Mouse (Mus musculus) midbrain, embryonic 15.5 days (tissue): Measurements from ENCODE around the gene Ccnt2. TPM values are rescaled to one million over a fixed set of nuclear protein-coding genes. Genes with fewer than 3 reads are reported as not detected.

Source experiments
- ATAC-seq: fragments of 200-750 bp; cut with Nextera tagmentation; replicated peaks from 2 replicates; pipeline ENCODE4 v1.8.0; 2017; ENCODE audit warnings: moderate TSS enrichment
- H3K27ac ChIP-seq: fragments of 300-500 bp; sonication (generic); 2 replicates; pipeline ENCODE4 v1.5.1; 2015; ENCODE audit warnings: mild to moderate bottlenecking, inconsistent platforms
- H3K27me3 ChIP-seq: fragments of 300-500 bp; sonication (generic); replicated peaks from 2 replicates; pipeline ENCODE4 v1.6.1; 2015; ENCODE audit warnings: inconsistent platforms
- H3K36me3 ChIP-seq: fragments of 300-500 bp; sonication (generic); replicated peaks from 2 replicates; pipeline ENCODE4 v1.6.1; 2015; ENCODE audit warnings: inconsistent platforms
- H3K4me1 ChIP-seq: fragments of 300-500 bp; sonication (generic); 2 replicates; pipeline ENCODE4 v1.6.1; 2015; ENCODE audit warnings: inconsistent platforms
- H3K4me2 ChIP-seq: fragments of 300-500 bp; sonication (generic); 2 replicates; pipeline ENCODE4 v1.6.1; 2015; ENCODE audit warnings: inconsistent platforms, mild to moderate bottlenecking, moderate library complexity
- H3K4me3 ChIP-seq: fragments of 300-500 bp; sonication (generic); 2 replicates; pipeline ENCODE4 v1.5.1; 2015; ENCODE audit warnings: mild to moderate bottlenecking, inconsistent platforms
- H3K9ac ChIP-seq: fragments of 300-500 bp; sonication (generic); 2 replicates; pipeline ENCODE4 v1.6.1; 2015; ENCODE audit warnings: mild to moderate bottlenecking, inconsistent platforms
- H3K9me3 ChIP-seq: fragments of 300-500 bp; sonication (generic); 2 replicates; pipeline ENCODE4 v1.6.1; 2016; ENCODE audit warnings: inconsistent platforms
- WGBS: fragments of 180-500 bp; shearing (Covaris S2); methylation state at CpG from one replicate; pipeline ENCODE4 v1.1.7; 2015; ENCODE audit warnings: mixed read lengths; 5-methylcytosine and 5-hydroxymethylcytosine counted together
- polyA plus RNA-seq: library from polyadenylated mRNA; unstranded; fragments of >200 nt; fragmentation: Nextera tagmentation; extraction: Ambion mirVana; gene quantifications from 2 replicates; pipeline ENCODE4 v1.2.1, GENCODE M21; 2015

Gene Ccnt2
- polyA plus RNA-seq, 1 experiment from 2014 or later, result 117 TPM

DNA sequence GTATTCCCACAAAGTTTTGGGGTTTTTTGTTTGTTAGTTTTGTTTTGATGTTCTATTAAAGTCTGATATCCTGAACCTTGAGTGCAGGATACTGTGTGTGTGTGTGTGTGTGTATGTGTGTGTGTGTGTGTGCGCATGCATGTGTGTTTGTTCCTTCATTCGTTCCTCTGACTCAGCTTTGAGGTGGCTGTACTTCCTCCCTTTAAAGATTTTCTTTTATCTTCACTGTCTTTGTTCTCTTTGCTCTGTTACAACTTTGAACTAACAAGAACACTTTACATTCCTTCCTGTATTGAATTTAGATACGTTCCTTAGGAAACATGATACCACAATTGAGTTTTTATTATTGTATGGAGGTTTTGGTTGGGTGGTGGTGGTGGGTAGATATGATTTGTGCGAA is 22.4 kb downstream of the Ccnt2 start:
- Histone ChIP-seq H3K9me3 (no peaks in the 10 kb centered on the region), H3K36me3 (peaks cover 8% of the 10 kb centered on the region; the same call in 1 of the 2 replicates), H3K4me1 (no peaks in the 10 kb centered on the region), H3K27me3 (no peaks in the 10 kb centered on the region), H3K4me3 (no peak overlapping the region), H3K9ac (no peak overlapping the region), H3K4me2 (no peak overlapping the region), H3K27ac (no peak overlapping the region)
- 74% methylated on average over 4 of the region's 4 CpGs for WGBS
- ATAC-seq, result no peak

DNA sequence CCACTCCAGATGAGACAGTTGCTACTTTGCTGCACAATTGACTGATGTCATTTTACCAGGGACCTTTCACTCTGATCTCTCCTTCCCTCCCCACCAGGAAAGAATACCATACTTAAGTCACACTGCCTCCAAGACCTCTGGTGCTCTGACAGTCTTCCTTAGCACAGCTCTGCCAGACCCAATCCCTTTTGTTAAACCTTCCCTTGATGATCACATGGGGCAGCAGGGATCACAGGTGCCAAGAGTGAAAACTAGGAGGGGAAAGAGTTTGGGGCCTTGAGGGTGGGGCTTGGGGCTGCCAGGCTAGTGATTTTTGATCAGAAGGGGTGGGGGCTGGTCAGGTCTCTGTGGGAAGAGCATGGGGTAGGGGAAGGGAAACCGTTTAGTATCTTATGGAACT is 22.8 kb downstream of the Ccnt2 start:
- H3K4me3 ChIP-seq, result no peak overlapping the region
- 83% methylated on average over 1 of the region's 1 CpGs for WGBS
- H3K9ac ChIP-seq, result no peak overlapping the region
- no peak overlapping the region for H3K27ac ChIP-seq
- H3K4me2 ChIP-seq, result no peak overlapping the region
- no peaks in the 10 kb centered on the region for H3K4me1 ChIP-seq
- H3K9me3 ChIP-seq, result no peaks in the 10 kb centered on the region
- no peaks in the 10 kb centered on the region for H3K27me3 ChIP-seq
- peaks cover 8% of the 10 kb centered on the region; the same call in 1 of the 2 replicates for H3K36me3 ChIP-seq
- no peak for ATAC-seq

DNA sequence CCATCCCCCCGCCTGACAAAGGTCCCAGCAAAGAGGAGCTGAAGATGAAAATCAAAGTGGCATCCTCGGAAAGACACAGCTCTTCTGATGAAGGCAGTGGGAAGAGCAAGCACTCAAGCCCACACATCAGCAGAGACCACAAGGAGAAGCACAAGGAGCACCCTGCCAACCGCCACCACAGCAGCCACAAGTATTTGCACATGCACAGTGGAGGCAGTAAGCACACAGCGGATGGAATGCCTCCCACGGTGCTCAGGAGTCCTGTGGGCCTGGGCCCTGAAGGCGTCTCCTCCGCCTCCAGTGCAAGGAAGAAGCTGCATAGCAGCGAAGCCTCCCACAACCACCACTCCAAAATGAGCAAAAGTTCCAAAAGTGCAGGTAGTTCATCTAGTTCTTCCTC is 29.0 kb downstream of the Ccnt2 start:
- no peaks in the 10 kb centered on the region for H3K9me3 ChIP-seq
- peaks cover 15% of the 10 kb centered on the region for H3K36me3 ChIP-seq
- 83% methylated on average over 8 of the region's 8 CpGs for WGBS

DNA sequence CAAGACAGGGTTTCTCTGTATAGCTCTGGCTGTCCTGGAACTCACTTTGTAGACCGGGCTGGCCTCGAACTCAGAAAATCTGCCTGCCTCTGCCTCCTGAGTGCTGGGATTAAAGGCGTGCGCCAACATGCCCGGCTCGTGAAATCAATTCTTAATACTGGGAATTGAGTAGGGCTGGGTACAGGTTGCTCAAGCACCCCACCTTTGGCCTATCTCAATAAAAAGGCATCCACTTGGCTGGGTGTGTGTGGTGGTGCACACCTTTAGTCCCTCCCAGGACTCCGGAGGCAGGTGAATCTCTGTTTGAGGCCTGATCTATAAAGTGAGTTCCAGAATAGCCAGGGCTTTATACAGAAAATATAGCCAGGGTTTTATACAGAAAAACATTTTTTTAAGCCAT is 34.7 kb downstream of the Ccnt2 start:
- WGBS, result 96% methylated on average over 7 of the region's 7 CpGs
- Histone ChIP-seq H3K36me3 (peaks cover 3% of the 10 kb centered on the region; the same call in 1 of the 2 replicates), H3K4me1 (no peaks in the 10 kb centered on the region), H3K4me3 (no peak overlapping the region), H3K9me3 (no peaks in the 10 kb centered on the region), H3K27ac (no peak overlapping the region), H3K9ac (no peak overlapping the region), H3K4me2 (no peak overlapping the region), H3K27me3 (no peaks in the 10 kb centered on the region)
- ATAC-seq, result no peak

More for the DNA sequence above, 29.0 kb downstream of the Ccnt2 start:
- H3K27ac ChIP-seq, result no peak overlapping the region
- H3K4me3 ChIP-seq, result no peak overlapping the region
- no peak for ATAC-seq
- H3K9ac ChIP-seq, result no peak overlapping the region
- H3K27me3 ChIP-seq, result no peaks in the 10 kb centered on the region
- no peaks in the 10 kb centered on the region for H3K4me1 ChIP-seq
- H3K4me2 ChIP-seq, result no peak overlapping the region

DNA sequence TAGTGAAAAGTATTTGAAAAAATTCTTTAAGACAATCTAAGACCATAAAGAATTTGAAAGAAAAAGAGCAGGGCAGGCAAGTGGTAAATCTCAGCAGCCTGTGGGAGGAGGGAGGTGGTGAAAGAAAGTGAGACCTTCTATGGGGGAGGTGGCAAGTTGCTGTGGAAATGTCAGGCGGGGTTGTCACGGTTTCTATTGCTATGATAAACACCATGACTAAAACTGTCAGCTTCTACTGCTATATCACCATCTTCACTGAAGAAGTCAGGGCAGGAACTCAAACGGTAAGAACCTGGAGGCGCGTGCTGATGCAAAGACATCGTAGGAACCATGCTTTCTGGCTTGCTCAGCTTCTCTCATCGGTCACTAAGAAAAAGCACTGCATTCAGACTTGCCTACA is 39.0 kb downstream of the Ccnt2 start:
- no peaks in the 10 kb centered on the region for H3K36me3 ChIP-seq
- ATAC-seq, result no peak
- no peak overlapping the region for H3K4me2 ChIP-seq
- no peak overlapping the region for H3K27ac ChIP-seq
- no peaks in the 10 kb centered on the region for H3K9me3 ChIP-seq
- H3K9ac ChIP-seq, result no peak overlapping the region
- H3K4me1 ChIP-seq, result no peaks in the 10 kb centered on the region
- WGBS, result 54% methylated on average over 7 of the region's 7 CpGs
- no peaks in the 10 kb centered on the region for H3K27me3 ChIP-seq
- no peak overlapping the region for H3K4me3 ChIP-seq

DNA sequence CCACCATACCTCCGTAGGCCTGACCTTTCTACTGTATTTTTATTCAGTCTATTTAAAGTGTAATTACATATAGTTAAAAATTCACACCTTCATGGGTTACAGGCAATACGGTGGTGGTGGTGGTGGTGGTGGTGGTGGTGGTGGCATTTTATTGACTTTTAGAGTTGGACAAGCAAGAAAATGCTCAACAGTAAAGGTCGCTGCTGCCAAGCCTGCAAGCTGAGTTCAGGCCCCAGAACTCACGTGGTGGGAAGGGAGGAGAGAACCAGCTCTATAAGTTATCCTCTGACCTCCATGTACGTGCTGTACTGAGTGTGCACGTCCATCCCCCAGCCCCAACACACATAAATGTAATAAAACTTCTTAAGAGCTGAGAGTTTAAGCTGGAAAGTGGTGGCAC is 42.4 kb downstream of the Ccnt2 start:
- no peak for ATAC-seq
- Histone ChIP-seq H3K36me3 (no peaks in the 10 kb centered on the region), H3K9me3 (no peaks in the 10 kb centered on the region), H3K9ac (no peak overlapping the region), H3K4me2 (no peak overlapping the region), H3K4me3 (no peak overlapping the region), H3K4me1 (no peaks in the 10 kb centered on the region), H3K27me3 (no peaks in the 10 kb centered on the region), H3K27ac (no peak overlapping the region)
- WGBS, result 90% methylated on average over 6 of the region's 6 CpGs

DNA sequence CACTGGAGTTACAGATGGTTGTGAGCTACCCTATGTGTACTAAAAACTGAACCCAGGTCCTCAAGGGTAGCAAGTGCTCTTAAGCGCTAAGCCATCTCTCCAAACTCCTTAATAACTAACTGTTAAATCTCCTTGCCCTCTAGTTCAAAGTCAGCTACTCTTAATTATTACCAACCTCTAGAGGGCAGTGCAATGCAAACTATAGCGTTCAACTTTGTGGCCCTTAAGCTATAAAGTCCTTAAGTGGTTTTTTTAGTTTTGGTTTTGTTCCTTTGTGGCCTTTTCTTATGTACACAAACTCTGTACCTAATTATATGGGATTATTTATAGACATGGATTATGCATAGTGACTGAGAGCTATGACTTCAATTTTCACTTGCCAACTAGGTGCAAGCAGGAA is 53.4 kb downstream of the Ccnt2 start:
- no peak overlapping the region for H3K4me3 ChIP-seq
- 28% methylated on average over 2 of the region's 2 CpGs for WGBS
- ATAC-seq, result no peak

DNA sequence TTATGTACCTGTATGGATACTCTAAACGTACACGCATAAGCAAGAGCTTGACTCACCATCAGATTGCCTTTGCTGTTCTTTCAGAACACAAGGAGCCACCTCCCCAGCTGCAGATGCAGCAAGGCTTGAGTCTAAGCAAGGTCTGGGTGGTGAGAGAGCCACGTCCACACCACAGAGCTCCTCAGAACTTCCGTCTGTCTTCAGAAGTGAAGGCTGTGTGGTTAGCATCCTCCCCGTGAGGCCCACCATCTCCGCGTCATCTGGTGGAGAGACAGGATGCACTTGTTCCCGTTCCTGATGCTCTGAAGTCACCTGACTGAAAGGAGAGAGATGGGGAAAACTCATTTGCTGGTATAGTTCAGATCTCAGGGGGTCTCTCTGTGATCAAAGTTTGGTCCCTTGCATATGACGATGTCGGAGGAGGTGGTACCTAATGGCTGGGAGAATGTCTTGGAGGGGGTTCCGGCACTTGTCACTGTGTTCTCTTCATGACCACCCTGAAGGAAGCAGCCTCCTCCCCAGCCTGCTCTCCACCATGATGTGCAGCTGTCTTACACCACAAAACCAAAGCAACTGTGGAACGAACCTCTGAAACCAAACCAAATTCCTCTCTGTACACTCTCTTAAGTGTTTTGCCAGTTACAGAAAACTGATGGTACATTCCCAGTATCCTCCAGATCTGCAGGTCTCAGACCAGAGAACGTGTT is 56.4 kb downstream of the Ccnt2 start:
- Histone ChIP-seq H3K9me3 (no peaks in the 10 kb centered on the region), H3K36me3 (no peaks in the 10 kb centered on the region), H3K4me2 (no peak overlapping the region), H3K4me3 (no peak overlapping the region), H3K27ac (no peak overlapping the region), H3K9ac (no peak overlapping the region), H3K4me1 (peaks cover 4% of the 10 kb centered on the region; the same call in 1 of the 2 replicates), H3K27me3 (no peaks in the 10 kb centered on the region)
- no peak for ATAC-seq
- 89% methylated on average over 13 of the region's 13 CpGs for WGBS

More for the DNA sequence above, 53.4 kb downstream of the Ccnt2 start:
- no peaks in the 10 kb centered on the region for H3K9me3 ChIP-seq
- H3K27me3 ChIP-seq, result no peaks in the 10 kb centered on the region
- no peaks in the 10 kb centered on the region for H3K36me3 ChIP-seq
- no peaks in the 10 kb centered on the region for H3K4me1 ChIP-seq
- no peak overlapping the region for H3K27ac ChIP-seq
- H3K4me2 ChIP-seq, result no peak overlapping the region
- no peak overlapping the region for H3K9ac ChIP-seq

DNA sequence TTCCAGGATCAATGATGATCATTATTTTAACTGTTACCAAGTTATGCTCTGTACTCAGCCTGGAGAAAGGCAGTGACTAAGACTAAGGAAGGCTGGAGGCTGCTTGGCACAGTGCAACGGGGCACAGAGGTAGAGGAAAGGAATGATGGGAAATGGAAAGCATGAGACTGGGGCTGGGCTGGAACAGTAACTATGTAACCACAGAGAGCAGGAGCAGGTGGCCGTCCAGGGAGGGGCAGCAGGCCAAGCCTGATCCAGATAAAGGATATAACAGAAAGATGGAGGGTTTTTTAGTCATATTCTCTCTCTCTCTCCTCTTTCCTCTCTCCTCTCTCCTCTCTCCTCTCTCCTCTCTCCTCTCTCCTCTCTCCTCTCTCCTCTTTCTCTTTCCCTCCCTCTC is 59.8 kb downstream of the Ccnt2 start:
- Histone ChIP-seq H3K4me2 (no peak overlapping the region), H3K36me3 (no peaks in the 10 kb centered on the region), H3K27ac (no peak overlapping the region), H3K4me1 (peaks cover 4% of the 10 kb centered on the region; the same call in 1 of the 2 replicates), H3K9ac (no peak overlapping the region), H3K27me3 (no peaks in the 10 kb centered on the region), H3K4me3 (no peak overlapping the region), H3K9me3 (no peaks in the 10 kb centered on the region)
- 54% methylated on average over 2 of the region's 2 CpGs for WGBS
- ATAC-seq, result no peak

DNA sequence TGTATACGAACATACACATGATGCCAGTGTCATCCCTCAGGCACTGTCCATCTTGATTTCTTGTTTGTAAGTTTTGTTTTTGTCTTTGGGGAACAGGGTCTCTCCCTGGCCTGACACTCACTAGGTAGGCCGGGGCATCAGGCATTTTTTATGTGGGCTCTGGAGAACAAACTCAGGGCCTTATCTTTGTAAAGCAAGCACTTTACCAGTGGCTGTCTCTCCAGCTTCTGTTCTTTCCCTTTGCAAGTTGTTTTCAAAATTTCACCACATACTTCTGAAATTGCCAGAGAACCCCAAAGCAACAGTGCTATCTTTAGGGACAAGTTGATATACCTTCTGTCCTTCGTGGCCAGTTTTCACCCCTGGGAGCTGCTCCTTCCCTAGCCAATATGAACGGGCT is 60.2 kb downstream of the Ccnt2 start:
- Histone ChIP-seq H3K4me2 (no peak overlapping the region), H3K27me3 (no peaks in the 10 kb centered on the region), H3K4me3 (no peak overlapping the region), H3K36me3 (no peaks in the 10 kb centered on the region), H3K9ac (no peak overlapping the region), H3K27ac (no peak overlapping the region), H3K9me3 (no peaks in the 10 kb centered on the region), H3K4me1 (peaks cover 4% of the 10 kb centered on the region; the same call in 1 of the 2 replicates)
- 73% methylated on average over 4 of the region's 4 CpGs for WGBS
- no peak for ATAC-seq

DNA sequence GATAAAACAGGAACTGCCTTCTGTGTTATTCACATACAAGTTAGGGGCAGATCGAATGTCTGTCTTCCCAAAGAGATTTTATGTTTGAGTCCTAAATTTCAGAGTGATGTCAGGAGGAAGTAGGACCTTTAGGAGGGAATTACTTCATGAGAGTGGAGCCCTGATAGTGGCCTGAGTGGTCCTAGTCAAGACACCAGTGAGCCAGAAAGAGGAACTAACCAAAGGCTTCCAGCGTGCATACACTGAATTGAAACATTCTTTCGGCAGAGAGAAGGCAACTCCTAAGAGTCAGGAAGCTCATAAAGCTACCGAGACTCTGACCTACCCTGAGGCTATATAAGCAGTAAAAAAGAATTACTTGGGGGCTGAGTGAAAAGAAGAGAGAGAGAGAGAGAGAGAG is 62.7 kb downstream of the Ccnt2 start:
- no peaks in the 10 kb centered on the region for H3K27me3 ChIP-seq
- H3K9ac ChIP-seq, result no peak overlapping the region
- H3K9me3 ChIP-seq, result no peaks in the 10 kb centered on the region
- H3K4me3 ChIP-seq, result no peak overlapping the region
- peaks cover 4% of the 10 kb centered on the region; the same call in 1 of the 2 replicates for H3K4me1 ChIP-seq
- ATAC-seq, result no peak
- no peak overlapping the region for H3K4me2 ChIP-seq
- no peak overlapping the region for H3K27ac ChIP-seq
- WGBS, result 75% methylated on average over 4 of the region's 4 CpGs
- no peaks in the 10 kb centered on the region for H3K36me3 ChIP-seq

DNA sequence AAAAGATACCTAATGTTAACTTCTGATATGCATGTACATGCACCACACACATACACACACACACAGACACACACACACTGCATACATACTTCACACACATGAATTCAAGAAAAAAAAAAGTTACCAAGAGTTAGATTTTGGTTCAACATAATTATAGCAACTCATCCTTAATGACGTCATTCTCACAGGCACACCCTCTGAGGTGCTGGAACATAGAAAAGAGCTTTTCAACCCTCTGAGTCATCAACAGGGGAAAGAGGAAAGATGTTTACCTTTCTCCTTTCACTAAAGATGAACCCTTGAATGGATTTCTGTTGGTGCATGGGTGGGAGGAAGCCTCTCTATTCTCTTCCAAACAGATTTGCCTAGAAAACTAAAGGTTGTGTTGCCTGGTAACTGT is 64.6 kb downstream of the Ccnt2 start:
- Histone ChIP-seq H3K4me2 (no peak overlapping the region), H3K36me3 (no peaks in the 10 kb centered on the region), H3K4me3 (no peak overlapping the region), H3K27me3 (no peaks in the 10 kb centered on the region), H3K9ac (no peak overlapping the region), H3K9me3 (no peaks in the 10 kb centered on the region), H3K4me1 (peaks cover 4% of the 10 kb centered on the region; the same call in 1 of the 2 replicates), H3K27ac (no peak overlapping the region)
- 66% methylated on average over 1 of the region's 1 CpGs for WGBS
- no peak for ATAC-seq

DNA sequence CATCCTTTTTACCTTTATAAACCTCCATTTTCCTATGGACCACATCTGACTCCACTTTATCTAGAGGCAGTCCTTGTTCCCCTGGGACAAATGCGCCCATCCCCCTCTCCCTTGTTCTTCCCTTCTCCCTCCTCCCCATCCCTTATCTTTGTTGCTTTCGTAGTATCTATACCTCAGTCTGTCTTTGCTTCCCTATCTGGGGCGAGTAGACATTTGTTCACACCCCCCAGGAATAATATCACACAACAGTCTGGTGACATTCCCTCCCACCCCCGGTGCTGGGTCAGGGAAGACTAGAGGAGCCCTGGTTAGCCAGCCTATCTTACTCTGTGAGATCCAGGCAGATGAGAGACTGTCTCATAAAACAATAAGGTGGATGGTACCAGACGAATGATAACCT is 71.5 kb downstream of the Ccnt2 start:
- Histone ChIP-seq H3K4me2 (no peak overlapping the region), H3K9me3 (no peaks in the 10 kb centered on the region), H3K9ac (no peak overlapping the region), H3K27me3 (no peaks in the 10 kb centered on the region), H3K27ac (no peak overlapping the region), H3K36me3 (no peaks in the 10 kb centered on the region), H3K4me3 (no peak overlapping the region), H3K4me1 (no peaks in the 10 kb centered on the region)
- ATAC-seq, result no peak
- WGBS, result 81% methylated on average over 5 of the region's 5 CpGs
